Mouse (Mus musculus) urinary bladder, postnatal 4 days (tissue): ENCODE measurements around the gene Mlec.
"Not testable (repeated sequence)": the region's sequence is repeated elsewhere in the genome, so short reads cannot be mapped to it uniquely, and the experiment has no call there.

ENCODE experiments used
- DNase-seq, 2 experiments: peaks; one replicate each; pipeline ENCODE4 v3.0.0; 2021 to 2022; ENCODE audit warnings: low spot score in 2 of 2

Gene Mlec

GRCm38 (mm10) chr5:115179596-115179995, 21.6 kb upstream of the Mlec start:
- DNase-seq, result no peak

GRCm38 (mm10) chr5:115177866-115178265, 19.9 kb upstream of the Mlec start:
- DNase-seq, result no peak

DNA sequence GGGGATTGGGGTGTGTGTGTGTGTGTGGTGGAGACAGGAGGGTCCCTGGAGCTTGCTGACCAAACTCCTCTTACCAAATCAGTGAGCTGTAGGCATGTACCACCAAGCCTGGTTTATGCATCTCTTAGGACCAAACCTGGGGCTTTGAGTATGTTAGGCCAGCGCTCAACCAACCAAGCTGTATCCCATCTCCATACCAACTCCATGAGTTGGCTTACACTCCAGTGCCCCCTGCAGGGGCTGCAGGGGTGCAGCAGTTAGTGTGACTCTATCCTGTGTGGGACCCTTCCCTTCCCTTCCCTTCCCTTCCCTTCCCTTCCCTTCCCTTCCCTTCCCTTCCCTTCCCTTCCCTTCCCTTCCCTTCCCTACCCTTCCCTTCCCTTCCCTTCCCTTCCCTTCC, 16.6 kb upstream of the Mlec start:
- no peak for DNase-seq

GRCm38 (mm10) chr5:115170150-115170549, 12.2 kb upstream of the Mlec start:
- no peak for DNase-seq

DNA sequence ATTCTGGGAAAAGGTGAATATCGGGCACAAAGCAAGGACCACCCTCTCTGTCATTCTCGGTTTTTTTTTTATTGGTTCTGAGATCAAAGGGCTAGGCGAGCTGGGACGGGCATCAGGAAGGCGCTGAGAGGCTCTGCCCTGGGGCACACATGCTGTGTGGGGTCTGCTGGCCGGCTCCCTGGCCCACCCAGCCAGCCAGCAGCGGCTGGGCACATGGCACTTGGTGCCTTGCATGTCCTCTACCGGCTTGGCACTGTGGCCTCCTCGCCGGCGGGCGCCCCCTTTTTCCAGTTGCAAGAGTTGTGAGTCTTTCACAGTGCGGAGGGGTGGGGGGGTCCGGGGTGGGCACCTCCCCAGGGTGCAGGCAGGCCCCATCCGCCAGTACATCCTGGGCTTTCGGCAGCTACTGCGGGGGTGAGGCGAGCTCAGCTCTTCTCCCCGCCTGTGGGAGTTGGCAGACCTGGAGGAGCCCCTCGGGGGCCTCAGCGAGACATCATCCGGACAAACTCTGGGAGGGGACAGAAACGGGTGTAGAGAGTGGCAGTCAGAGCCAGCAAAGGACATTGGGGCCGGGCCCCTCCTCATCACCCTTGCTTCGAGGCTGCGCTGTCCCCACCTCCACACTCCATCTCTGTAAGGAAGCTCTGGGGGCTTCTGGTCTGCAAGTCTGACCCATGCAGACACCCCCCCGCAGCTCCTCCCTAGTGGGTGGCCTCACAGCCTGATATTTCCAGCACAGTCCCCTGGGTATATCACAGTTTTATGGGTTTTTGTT, 10.8 kb upstream of the Mlec start:
- DNase-seq, result no peak

- DNase-seq, result no peak
Measured at GRCm38 (mm10) chr5:115167396-115167795, 9.4 kb upstream of the Mlec start.

DNA sequence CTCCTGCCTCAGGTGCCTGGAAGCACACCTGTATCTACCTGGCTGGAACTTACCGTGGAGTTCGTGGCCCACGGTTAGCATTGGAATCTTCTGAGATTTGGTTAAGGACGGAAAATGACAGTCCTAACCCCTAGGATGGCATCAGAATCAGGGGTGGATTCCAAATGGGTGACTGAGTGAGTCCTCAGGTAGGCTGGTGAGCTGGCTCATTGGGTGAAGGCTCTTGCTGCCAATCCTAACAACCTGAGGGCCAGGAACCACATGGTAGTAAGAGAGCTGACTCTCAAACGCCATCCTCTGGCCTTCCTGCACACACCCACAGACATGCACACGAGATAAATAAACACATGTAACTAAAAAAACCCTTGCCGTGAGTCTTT, 8.8 kb upstream of the Mlec start:
- no peak for DNase-seq

GRCm38 (mm10) chr5:115165895-115166814, 8.2 kb upstream of the Mlec start:
- DNase-seq, result no peak

- DNase-seq, result no peak
Measured at GRCm38 (mm10) chr5:115165351-115165750, 7.4 kb upstream of the Mlec start.

DNA sequence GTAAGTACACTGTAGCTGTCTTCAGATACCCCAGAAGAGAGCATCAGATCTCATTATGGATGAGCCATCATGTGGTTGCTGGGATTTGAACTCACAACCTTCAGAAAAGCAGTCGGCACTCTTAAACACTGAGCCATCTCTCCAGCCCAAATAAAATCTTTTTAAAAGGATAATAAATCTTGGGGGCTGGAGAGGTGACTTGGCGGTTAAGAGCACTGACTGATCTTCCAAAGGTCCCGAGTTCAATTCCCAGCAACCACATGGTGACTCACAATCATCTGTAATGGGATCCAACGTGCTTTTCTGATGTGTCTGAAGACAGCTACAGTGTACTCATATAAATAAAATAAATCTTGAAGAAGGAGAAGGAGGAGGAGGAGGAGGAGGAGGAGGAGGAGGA, 6.5 kb upstream of the Mlec start:
- not testable (repeated sequence) for DNase-seq

- peak in 1 of 2 experiments; percentile 67 for DNase-seq
Measured at GRCm38 (mm10) chr5:115163563-115163962, 5.6 kb upstream of the Mlec start.

DNA sequence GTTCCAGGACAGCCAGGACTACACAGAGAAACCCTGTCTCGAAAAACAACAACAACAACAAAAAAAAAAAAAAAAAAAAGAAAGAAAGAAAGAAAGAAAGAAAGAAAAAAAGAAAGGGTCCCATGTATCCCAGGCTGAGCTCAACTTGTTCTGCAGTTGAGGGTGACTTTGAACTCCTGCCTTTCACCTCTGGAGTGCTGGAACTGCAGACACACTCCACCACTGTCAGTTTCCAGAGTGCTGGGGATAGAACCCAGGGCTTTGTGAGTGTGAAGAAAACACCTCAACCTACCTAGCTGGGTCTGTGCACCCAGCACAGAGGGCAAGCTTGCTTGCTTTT, 3.9 kb upstream of the Mlec start:
- DNase-seq, result not testable (repeated sequence)

GRCm38 (mm10) chr5:115161064-115161939, 3.3 kb upstream of the Mlec start:
- DNase-seq, result no peak

DNA sequence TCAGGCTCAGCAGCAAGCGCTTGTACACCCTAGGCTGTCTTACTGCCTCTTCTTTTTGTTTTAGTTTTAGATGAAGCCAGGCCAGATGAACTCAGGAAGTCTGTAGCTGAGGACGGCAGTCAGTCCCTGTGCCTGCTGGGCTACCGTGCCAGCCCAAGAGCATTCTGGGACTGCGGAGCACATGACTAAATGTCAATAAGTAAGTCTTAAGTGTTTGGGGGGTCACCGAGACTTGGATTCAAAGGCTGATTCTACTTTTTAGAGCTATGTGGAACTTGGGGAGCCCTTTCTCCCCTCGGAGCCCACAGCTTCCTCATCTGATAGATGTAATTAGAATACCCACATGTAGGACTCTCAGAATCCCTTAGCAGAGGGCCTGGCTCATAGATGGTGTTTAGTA, 2.7 kb upstream of the Mlec start:
- DNase-seq, result no peak

DNA sequence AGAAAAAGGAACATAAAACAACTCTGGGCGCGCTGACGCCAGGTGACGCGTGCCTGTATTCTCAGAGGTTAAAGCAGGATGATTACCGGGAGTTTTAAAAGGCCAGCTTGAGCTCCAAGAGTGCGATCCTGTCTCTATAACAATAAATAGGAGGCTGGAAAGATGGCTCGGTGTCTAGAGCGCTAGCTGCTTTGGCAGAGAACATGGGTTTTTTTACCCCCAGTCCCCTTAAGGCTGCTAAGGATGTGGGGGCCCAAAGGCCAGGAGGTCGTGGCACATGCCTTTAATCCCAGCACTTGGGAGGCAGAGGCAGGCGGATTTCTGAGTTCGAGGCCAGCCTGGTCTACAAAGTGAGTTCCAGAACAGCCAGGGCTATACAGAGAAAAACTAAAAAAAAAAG, 1.2 kb upstream of the Mlec start:
- no peak for DNase-seq

DNA sequence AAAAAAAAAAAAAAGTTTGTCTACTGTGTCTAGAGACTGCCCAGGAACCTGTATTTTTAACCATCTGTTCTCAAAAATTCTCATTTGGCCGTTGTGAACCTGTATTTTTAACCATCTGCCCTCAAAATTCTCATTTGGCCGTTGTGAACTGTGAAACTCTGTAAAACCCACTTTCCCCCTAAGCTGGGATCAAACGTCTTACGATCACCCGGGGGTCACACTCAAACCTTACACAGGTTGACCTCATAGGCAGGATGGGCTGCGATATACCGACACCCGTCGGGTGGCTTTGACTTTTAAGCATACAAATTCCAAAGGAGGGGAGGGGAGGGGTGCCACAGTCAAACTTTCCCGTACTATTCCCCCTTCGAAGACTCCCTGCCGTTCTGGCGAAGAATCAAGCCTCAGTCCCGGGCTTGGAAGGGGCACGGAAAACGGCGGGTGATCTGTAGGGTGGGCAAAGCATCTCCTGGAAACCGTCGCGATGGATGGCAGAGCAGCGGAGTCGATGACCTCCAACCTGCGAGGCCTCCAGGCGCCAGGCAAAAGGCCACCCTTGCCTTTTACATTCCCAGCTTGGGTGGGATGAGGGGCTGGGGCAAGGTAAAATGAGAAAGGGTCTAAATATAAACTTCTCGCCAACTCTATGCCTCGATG, 918 bp downstream of the Mlec start:
- DNase-seq, result no peak

DNA sequence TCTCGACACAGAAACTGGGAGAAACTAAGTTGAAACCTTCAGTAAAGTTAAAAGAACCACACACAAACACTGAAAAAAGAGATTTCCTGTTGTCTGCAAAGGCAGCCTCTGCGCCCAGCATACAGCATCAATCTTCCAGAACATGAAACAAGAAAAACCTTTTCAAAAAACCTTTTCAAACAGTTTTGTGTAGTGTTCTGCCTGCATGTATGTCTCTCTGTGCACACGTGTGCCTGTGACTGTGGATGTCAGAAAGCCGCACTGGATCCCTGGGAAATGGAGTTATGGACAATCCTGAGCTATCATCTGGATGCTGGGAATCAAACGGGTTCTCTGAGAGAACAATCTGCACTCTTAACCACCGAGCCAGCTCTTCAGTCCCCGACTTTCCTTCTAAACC, 1.6 kb downstream of the Mlec start:
- no peak for DNase-seq

GRCm38 (mm10) chr5:115155831-115156230, 2.1 kb downstream of the Mlec start:
- DNase-seq, result no peak

DNA sequence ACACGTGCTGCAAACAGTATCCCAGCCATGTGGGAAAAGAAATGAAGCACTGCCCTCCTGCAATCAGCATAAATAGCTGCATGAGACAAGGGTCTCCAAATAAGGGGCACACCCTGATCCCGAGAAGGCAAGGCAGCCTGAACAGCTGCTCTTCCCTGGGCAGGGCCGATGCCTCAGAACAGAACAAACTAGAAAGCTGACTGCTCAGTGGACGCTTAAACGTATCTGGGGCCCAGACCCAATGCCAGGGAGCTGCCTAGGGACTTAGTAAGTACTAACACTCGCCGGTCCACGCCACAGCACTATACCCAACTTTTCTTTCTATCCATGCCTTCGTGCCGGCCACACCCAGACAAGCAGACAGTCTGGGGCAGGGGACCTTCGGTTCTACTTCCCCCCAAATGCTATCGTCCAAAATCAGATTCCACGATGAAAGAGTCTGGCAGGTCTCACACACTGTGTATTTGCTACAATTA, 2.8 kb downstream of the Mlec start:
- DNase-seq, result no peak

DNA sequence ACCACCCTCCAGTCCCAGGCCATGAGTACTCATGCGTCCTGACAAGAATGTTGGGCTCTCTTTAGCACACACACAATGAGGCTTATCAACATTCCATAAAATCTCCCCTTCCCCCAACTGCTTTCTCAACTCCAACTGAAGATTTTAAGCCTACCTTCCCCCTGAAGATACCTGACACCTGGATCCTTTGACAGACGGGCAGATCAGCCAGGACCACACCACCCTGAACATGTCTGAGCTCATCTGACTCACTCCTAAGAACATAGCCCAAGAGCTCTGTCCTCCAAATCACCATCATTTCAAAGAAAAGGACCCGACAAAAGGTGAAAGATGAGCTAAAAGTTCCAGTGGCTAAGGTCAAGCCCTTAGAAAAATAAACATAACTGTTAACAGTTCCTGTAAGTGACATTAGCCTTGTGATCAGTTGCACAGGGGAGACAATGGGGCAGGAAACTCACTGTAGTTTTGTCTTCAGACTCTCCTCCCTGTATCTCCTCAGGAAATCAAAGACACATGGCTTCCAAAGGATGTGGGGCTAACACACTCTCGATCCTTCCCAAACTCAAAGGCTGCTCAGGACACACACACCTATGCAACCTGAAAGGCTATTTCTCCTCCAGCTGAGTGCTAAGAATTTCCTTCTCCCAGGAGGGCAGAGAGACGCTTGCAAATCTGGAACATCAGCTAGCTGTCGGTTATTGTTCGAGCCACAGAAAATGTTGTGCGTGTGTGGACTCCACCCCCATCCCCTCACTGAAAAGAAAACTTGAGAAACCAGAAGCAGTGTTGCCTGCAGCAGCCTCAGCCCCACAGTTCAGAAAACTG, 5.6 kb downstream of the Mlec start:
- no peak for DNase-seq

DNA sequence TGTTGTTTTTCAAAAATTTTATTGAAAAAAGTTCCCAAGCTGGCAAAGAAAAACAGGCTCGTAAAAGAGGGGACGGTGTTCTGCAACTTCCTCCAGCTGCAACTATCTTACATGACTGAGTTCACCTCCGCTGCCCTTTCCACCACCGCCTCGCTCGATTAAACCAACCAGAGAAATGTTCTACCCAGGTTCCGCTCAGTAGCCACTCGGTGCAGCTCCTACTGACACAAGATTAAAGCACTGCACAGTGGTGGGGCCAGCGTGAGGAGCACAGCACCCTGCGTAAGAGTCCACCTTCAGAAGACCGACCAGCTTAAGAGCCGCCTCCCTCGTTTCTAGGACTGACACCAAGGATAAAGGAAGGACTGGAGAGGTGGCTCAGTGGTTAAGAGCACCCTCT, 6.5 kb downstream of the Mlec start:
- DNase-seq, result no peak
